Mouse (Mus musculus): ENCODE measurements at regions not wholly inside any gene's neighbourhood (a gene's known extent, or its start where the extent isn't known, plus 50 kb on each side); places are given as distances from the start of the nearest gene placed in this dataset.

DNA sequence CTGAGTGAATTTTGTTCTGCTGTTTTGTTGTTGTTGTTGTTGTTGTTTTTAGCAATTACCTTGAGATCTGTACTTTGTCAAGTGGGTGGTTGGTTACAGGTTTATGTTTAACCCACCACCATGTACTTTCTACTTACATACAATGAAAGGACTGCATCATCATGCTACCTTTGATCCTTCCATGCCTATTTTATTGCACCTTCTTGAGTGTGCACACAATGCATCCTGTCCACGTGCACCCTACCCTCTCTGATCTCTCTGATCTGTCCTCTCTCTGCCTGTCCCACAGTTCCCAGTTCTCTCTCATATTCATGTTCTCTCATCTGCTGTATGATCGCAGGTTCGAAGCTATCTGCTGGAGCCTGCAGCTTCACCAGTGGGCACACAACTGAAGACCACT, 59.9 kb upstream of the Gas1 start:
- DNase-seq (ENCODE audit: low read depth, low spot score) = no peak

DNA sequence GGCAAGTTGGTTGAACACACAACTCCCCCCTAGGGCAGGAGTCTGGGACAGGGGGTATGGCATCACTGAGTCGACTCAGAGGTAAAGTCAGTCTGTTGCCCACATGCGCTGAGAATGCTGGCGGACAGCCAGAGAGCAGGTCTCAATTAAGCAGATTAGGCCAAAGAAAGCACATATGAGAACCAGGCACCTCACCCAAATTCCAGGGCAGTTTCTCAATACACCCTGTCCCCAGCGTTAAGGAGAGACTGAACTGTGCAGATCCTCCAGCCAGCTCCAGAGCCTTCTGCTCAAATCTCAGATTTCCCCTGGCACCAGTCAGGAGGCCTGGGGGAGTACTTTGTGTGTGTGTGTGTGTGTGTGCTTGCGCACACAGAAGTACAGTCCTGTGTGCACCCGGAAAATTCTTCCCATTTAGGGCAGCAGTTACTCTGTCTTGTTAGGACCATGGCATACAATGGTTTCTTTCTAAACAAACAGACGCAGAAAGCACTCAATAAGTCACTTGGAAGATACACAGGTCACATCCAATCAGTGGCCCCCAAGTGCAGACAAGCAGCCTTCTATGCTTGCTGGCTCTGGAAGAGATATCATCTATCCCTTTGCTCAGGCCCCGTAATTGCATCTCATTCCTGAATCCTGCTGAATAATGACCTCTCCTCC, 65.4 kb upstream of the Gas1 start:
- no peak for DNase-seq (ENCODE audit: low read depth, low spot score)

DNA sequence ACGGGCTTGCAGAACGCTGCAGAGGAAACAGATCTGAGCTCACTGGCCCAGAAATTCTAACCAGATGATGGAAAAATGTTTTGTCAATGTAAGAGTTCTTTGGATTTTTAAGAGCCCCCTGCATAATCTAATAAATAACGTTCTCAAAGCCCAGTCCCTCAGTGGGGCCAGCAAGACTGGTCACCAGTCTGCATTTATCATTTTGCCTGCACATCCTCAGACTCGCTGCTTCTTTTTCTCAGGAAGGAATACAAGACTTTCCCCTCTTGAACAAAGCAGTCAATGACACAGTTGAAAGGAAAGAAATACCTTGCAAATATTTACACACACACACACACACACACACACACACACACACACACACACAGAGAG, 65.9 kb upstream of the Gas1 start:
- DNase-seq (ENCODE audit: low read depth, low spot score) = no peak

DNA sequence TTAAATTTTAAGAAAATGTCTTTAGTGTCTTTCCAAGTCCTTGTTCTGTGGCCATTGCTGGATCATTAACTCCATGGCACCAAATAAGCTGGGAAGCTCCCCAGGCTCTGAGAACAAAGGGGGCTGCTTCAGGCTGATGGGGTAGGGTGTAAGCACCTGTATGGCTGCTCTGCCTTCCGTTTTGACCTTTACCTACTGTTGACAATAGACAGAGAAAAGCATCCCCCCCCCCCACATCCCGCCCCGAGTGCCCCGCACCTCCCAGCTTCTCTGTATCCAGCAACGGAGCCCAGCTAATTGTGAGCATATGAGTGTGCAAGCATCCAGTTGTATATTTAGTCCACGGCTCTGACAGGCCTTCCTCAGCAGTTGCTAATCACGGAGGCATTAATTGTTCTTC, 78.0 kb upstream of the Gas1 start:
- DNase-seq (ENCODE audit: low read depth, low spot score) = no peak

DNA sequence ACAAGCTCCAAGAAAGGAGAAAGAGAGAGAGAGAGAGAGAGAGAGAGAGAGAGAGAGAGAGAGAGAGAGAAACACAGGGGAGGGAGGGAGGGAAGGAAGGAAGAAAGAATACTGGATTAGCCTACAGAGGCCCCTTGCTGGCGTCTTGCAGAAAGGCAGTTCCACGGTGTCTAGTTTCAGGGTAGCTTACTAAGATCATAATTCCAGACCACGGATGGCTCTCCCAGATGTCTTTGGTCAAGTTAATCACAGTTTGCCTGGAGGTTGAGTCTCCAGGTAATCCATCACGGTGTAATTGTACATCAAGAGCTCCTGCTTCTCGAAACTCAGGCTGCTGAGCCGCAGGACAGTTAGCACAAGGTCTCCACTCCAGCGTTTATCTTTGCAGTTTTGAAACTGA, 78.5 kb upstream of the Gas1 start:
- no peak for DNase-seq (ENCODE audit: low read depth, low spot score)

DNA sequence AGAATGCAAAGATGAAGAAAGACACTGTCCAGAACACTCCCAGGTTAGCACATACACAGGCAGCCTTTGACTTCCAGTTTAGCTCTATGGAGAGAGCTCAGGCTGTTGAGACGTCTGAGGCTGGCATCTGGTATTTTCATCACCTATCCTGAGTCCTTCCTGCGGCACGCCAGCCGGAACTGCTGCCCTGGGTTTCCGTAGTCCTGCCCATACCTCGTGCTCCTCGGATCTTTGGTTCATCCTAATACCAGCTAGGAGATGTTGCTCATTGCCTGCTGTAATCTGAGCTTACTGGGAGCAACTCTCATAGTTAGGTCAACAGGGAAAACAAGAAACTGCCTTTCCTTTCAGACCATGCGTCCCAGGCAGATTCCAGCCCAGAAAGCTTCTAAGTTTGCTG, 79.8 kb upstream of the Gas1 start:
- DNase-seq (ENCODE audit: low read depth, low spot score) = no peak

DNA sequence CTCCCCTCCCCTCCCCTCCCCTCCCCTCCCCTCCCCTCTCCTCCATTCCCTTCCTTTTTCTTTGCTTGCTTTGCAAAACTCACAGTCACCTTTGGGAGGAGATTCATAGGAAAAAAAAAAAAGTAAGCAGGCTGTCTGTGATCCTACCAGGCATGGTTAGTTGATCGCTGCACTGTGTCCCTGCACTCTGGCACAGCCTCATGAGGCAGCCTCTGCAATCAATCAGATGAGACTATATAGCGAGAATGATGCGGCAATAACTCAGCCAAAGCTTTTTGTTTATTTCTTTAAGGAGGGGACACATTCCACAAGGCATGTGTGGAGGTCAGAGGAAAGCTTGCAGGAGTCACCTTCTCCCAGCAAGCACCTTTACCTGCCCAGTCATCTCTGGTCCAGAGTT, 80.7 kb upstream of the Gas1 start:
- DNase-seq (ENCODE audit: low read depth, low spot score) = no peak

DNA sequence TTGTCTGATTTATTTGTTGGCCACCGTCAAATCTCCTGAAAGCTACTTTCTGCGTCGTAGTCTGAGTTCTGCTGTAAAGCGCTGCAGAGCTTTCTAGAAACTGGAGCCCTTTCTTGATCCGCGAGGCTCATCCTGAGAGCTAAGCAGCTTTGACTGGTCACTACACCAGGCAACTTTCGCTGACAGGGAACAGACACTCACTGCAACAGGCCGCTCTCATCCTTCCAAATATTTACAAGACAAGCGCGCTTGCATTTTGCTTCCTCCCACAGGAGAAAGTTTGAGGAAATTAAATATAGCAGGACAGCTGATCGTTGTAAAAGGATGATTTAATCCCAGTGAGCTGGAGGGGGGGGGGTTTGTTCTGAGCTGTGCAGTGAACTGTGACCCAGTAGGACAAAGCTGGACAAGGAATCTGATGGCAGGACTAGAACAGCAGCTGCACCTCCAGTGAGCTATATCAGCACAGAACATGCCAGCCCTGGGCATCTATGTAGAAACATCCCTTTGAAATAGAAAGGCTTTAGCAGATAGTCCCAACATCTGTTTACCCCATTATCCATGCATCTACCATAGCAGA, 85.4 kb upstream of the Gas1 start:
- DNase-seq (ENCODE audit: low read depth, low spot score) = no peak

DNA sequence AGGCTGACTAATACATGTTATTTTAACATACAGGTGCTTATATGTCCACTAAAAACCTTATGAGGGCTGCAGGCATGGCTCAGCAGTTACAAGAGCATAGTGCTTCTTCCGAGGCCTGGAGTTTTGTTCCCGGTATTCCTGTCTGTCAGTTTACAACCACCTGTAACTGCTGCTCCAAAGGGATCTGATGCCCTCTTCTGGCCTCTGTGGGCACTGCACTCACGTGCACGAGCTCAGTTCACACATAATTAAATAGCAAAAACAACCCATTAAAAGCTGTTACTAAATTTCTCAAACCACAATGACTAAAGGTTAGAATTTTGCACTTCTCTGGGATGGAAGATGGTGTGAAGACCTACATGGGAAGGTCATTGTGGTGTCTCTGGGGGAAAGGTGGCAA, 87.3 kb upstream of the Gas1 start:
- no peak for DNase-seq (ENCODE audit: low read depth, low spot score)

DNA sequence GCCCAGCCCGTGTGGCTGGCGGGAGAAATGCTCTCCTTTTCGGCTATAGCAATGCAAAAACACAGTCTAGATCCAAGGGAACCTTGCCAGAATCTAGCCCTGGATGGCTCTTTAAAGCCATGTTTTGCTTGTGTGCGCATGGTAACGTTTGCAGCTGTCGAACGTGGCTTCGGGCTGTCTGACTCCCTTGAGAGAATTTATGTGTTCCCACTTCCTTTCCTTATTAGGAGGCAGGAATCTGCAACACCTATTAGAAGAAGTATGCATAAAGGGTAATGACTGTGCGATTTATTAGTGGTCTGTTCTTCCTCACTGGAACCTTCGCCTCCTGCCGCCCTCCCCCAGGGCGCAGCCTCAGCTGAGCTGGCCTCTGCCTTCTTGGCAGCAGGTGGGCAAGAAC, 90.4 kb upstream of the Gas1 start:
- DNase-seq (ENCODE audit: low read depth, low spot score) = no peak

DNA sequence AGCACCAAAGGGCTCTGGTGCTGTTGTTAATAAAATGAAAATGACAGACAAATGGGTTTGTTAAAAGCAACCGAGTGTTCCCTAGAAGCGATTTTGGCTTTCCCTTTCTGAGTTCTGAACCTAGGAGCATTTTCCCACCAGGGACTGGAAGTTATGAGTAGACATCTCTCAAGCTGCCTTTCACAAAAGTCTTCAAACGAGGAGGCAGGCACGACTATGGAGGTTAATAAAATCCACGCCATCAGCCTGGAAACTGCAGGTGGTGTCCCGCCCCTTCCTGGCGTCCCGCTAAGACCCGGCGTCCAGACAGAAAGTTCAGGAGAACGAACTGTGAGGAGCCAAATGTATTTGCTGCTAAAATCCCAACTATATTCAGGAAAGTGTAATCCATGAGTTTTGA, 91.1 kb upstream of the Gas1 start:
- no peak for DNase-seq (ENCODE audit: low read depth, low spot score)

DNA sequence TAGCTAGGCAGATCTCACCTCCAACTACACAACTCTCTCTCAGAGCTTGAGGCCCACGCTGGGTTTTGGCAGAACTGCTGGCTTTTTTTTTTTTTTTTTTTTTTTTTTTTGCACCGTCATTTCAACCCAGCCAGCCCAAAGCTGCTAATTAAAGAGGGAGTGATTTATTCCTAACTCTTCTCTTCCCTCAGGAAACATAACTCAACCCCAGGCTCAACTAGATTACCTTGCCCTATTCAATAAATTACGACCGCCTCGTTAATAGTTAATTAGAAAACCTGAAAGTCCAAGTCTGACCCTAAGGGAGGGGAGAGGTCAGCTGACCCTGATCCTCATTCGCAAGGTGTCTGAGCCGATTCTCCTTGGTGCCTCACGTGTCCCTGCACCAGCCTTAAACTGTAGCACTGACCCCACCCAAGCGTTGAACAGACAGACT, 92.3 kb upstream of the Gas1 start:
- DNase-seq (ENCODE audit: low read depth, low spot score) = no peak

DNA sequence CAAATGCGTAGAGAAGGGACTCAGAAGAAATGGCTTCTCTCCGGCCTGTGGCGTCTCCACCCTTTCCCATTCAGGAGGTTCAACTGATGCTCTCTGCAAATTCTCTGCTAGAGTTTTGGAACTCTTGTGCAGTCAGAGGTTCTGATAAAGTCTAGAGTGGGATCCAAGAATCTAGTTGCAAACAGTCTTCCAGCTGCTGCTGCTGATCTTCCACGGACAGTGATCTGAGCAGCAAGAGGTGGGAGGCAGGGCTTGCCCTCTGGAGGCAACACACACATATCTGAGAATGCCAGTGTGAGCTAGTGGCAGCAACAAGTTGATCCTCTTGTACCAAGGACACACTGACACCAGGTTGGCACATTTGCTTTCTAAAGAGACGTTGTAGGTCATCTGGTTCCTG, 93.4 kb upstream of the Gas1 start:
- no peak for DNase-seq (ENCODE audit: low read depth, low spot score)

DNA sequence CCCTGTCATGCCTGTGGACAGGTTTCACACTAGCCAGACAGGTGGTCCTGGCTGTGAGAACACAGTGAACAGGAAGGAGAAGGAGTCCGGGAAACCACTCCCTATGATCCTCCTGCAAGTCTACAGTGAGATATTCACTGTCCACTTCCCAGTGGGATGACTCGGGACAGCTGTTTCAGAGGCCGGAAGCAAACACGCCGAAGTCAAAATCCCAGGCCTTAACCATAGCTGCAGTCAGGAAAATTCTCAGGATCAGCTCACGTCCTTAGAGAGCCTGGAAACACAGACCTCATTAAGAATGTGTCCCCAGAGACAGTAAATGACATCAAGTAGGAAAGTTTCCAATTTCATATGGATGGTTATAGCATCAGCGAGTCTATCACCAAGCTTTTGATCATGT, 96.2 kb upstream of the Gas1 start:
- DNase-seq (ENCODE audit: low read depth, low spot score) = no peak

DNA sequence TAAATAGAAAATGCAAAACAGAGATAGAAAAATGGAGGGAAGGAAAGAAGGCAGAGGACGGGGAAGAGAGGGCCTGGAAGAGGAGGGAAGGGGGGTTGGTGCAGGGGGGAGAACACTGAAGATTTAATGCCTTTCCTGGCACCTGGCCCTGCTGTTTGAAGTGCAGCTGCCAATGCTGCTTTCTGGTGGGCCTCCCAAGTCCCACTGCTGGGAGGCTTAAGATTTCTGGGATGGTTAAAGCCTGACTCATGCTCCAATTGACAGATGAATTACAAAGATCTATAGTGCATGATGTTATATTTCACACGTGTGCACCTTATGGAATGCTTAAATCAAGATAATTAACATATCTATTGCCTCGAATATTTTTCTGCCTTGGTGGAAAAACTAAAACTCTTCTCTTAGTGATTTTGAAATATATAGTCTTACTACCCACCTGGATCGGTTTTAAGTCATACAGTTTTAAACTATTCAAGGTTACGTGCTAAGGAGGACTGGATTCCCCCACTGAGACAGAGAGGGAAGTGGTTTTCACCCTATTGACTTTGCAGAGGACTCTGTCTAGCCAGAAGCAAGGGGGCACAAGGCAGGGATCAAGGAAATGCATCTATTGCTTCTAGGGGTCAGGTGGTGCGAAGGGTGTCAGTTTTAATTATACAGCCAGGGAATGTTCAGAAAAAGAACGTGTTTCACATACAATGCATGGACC, 105.5 kb upstream of the Gas1 start:
- no peak for DNase-seq (ENCODE audit: low read depth, low spot score)

DNA sequence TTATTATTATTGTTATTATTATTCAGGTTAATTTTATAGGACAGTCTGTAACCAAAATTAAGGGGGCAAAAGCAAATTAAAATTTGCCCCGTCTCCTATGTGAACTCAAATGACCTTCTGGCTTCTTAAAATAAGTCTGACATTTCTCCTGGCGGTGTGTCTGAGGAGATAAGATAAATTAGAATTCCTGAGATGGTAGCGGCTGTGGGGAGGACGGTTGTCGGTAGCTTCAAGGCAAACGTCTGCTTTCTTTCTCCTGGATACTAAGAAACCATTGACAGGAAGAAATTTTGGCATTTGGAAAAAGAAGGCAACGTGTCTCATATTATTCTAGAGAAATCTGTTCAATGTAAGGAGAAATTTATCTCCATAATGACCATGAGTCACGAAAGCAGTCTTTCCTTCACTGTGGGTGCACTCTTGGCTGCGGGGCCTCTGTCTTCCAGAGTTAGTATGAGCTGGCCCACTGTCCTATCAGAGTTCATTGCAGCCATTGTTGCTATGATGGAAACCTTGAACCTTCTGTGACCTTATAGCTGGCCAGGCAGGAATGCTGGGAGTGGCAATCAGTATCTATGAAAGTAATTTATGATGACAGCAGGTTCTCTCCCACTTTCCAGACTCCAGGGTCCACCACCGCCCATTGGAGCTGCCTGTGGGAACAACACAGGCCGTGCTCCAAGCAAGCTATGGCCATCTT, 109.5 kb upstream of the Gas1 start:
- DNase-seq (ENCODE audit: low read depth, low spot score) = no peak

DNA sequence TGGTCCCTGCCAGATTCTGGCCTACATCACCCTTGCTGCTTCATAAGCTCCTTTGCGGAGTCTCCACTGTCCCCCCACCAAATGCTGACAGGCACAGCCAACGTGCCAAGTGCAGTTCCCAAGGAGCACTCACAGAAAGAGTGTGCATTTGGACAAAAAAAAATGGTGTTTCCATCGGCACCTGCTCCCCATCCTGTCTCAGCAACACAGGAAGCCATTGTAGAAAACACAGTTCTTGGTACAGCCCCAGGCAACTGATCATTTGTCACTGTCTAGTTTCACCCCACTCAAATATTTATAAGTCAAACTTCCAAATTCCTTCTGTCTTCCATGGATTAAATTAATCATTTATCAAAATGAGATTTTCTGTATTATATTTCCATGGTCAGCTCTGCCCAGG, 112.5 kb upstream of the Gas1 start:
- no peak for DNase-seq (ENCODE audit: low read depth, low spot score)

DNA sequence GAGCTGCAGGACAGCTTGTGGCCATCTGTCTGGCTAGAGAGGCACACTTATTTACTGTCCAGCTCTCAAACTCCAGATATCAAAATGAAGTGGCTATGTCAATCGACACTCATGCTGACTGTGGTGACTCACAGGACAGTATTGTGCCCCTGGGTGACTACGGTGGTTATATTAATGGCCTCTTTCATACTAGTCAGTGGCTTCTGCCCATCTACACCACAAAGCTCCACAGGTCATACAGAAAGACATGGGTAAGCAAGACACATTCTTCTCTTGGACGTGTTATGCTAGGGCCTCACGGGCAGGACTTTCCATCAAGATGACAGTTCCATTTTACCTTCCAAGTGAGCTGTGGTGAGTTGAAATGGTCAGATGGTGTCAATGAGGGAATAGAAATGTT, 113.7 kb upstream of the Gas1 start:
- DNase-seq (ENCODE audit: low read depth, low spot score) = no peak

DNA sequence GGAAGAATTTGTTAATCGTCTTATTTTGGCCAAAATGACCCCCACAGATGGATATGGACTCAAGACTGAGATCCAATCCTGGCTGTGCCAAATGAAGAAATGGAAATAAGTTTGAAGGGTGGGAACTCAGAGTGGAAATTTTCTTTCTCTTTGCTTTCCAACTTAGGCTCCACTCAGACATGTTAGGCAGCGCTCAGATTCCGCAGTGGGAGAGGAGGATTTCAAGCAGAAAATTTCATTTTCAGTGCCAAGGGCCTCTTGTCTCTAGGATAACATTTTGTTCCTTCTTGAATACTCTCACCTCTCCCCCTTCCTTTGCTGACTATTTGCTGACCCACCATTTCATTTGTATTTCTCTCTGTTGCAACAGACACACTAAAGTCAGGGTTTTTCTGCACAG, 114.2 kb upstream of the Gas1 start:
- DNase-seq (ENCODE audit: low read depth, low spot score) = no peak

DNA sequence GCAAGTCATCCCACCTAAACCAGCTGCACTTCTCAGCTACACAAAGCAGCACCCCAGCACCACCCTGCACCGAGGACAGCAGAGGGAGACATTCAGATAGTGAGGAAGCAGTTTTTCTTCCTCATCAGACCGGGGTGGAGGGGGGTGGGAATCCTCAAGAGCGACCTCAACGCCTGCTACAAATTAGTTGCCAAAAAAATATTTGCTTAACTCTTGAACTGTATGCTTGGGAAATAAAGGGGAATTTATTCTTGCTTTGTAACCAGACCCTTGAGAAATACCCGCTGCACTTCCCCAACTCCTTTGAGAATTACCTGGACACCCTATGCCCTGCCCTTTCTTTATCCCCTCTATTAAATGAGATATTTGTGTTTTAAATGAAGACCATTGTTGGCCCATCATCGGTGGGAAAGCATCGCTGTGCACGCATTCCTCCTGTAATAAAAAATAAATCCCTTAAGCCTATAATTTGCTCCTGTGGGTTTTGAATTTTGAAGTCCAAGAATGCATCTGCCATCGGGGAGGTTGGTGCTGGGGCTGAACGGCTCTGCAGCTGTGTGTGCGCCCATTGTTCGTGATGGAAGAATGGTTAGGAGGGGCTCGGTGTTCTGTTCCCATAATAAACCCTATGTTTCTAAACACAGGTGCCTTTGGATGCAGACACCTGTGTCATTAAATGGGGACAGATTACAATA, 119.2 kb upstream of the Gas1 start:
- no peak for DNase-seq (ENCODE audit: low read depth, low spot score)

DNA sequence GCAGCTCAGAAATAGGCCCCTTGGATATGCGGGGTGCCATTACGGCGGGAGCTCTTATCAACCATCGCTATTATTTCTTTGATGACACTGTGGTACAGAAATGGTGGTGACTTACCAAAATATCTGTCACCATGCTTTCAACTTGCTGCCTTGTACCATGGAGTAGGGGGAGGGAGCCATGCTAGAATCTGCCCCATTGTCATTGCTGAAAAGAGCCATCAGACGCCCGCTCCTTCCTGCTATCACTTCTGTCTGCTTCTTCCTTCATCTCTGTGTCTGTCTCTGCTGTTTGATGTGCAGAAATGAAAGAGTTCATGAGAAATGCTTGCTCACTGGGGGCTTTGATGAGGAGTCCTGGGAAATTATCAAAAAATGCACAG, 119.7 kb upstream of the Gas1 start:
- no peak for DNase-seq (ENCODE audit: low read depth, low spot score)

DNA sequence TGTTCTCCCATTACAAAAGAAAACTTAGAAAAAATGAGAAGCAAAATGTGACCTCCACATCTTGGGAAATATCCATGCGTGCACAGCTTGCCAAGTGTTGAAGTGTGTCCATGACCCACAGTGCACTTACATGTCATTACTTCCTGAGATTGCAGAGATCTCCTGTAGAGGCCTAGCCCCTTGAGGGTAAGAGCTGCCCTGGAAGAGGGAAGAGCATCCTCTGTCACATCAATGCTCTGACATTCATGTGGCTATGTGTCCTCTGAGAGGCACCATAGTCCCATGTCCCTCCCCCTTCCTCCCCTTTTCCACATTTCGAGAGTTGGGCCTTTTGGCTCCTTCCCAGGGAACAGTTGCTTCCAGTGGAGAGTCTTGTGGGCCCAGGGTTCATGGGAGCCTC, 121.4 kb upstream of the Gas1 start:
- no peak for DNase-seq (ENCODE audit: low read depth, low spot score)
